Mouse (Mus musculus): ENCODE data around the gene Mapk8ip2.

DNA sequence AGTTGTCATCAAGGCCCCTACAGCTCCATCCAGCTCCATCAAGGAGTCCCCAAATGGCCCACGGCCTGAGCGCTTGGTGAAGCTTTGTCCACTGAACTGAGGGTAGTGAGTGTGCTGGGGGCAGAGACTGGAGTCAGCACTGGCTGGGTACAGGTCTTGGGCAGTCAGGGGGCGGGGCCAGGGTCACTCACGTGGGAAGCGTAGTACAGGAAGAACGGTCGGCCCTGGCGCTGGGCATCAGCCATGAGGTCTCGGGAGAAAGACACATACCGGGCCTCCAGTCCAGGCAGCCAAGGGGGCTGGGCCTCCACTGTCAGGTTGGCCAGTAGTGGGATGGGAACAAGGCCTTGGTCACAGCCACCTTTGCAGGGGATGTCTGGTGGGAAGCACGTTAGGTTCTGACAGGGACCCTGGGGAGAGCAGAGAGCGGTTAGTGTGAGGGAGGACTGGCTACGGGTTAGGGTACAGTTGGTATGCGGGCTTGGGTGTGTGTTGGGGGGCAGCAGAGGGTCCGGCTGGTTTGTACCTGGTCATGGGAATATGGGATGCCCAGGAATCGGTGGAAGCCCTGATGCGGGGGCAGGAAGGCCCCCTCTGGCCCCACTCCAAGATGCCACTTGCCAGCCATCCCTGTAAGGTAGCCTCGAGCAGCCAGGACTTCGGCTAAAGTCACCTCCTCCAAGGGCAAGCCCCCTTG is 21.0 kb downstream of the Mapk8ip2 start:
- TF ChIP-seq CTCF (conservative IDR thresholded peaks at IDR 0.05; ENCODE audit: low read length): no peak
- no peak for TF ChIP-seq NANOG (IDR thresholded peaks at IDR 0.05; ENCODE audit: borderline replicate concordance, low read length)

All from E14TG2a.4 (cell line).